Mouse (Mus musculus): ENCODE data around the gene Syt1.

Gene Syt1

GRCm38 (mm10) chr10:108643915-108644314 is 366.9 kb downstream of the Syt1 start:
- DNase-seq (ENCODE audit: low spot score): no peak

GRCm38 (mm10) chr10:108638095-108638494 is 372.7 kb downstream of the Syt1 start:
- no peak for DNase-seq (ENCODE audit: low spot score)

- no peak for DNase-seq (ENCODE audit: low spot score)
Observed at GRCm38 (mm10) chr10:108636086-108636485, 374.7 kb downstream of the Syt1 start.

GRCm38 (mm10) chr10:108635616-108636015 is 375.2 kb downstream of the Syt1 start:
- no peak for DNase-seq (ENCODE audit: low spot score)

GRCm38 (mm10) chr10:108630841-108631240 is 379.9 kb downstream of the Syt1 start:
- no peak for DNase-seq (ENCODE audit: low spot score)

GRCm38 (mm10) chr10:108626404-108626803 is 384.4 kb downstream of the Syt1 start:
- DNase-seq (ENCODE audit: low spot score): no peak

GRCm38 (mm10) chr10:108623002-108623401 is 387.8 kb downstream of the Syt1 start:
- DNase-seq (ENCODE audit: low spot score): no peak

GRCm38 (mm10) chr10:108619861-108620260 is 390.9 kb downstream of the Syt1 start:
- DNase-seq (ENCODE audit: low spot score): no peak

- DNase-seq (ENCODE audit: low spot score): no peak
Observed at GRCm38 (mm10) chr10:108619217-108619616, 391.6 kb downstream of the Syt1 start.

- no peak for DNase-seq (ENCODE audit: low spot score)
Observed at GRCm38 (mm10) chr10:108610057-108610644, 400.6 kb downstream of the Syt1 start.

- DNase-seq (ENCODE audit: low spot score): no peak
Observed at GRCm38 (mm10) chr10:108601672-108602412, 408.9 kb downstream of the Syt1 start.

GRCm38 (mm10) chr10:108600693-108601092 is 410.1 kb downstream of the Syt1 start:
- no peak for DNase-seq (ENCODE audit: low spot score)

GRCm38 (mm10) chr10:108597385-108597784 is 413.4 kb downstream of the Syt1 start:
- DNase-seq (ENCODE audit: low spot score): no peak

GRCm38 (mm10) chr10:108596162-108596927 is 414.4 kb downstream of the Syt1 start:
- DNase-seq (ENCODE audit: low spot score): no peak

GRCm38 (mm10) chr10:108589355-108589754 is 421.4 kb downstream of the Syt1 start:
- DNase-seq (ENCODE audit: low spot score): no peak

GRCm38 (mm10) chr10:108588924-108589323 is 421.9 kb downstream of the Syt1 start:
- DNase-seq (ENCODE audit: low spot score): no peak

- DNase-seq (ENCODE audit: low spot score): peak; percentile 42
Observed at GRCm38 (mm10) chr10:108583694-108584093, 427.1 kb downstream of the Syt1 start.

- DNase-seq (ENCODE audit: low spot score): no peak
Observed at GRCm38 (mm10) chr10:108582397-108582730, 428.4 kb downstream of the Syt1 start.

GRCm38 (mm10) chr10:108581555-108582396 is 429.0 kb downstream of the Syt1 start:
- DNase-seq (ENCODE audit: low spot score): no peak

GRCm38 (mm10) chr10:108580786-108581420 is 429.9 kb downstream of the Syt1 start:
- DNase-seq (ENCODE audit: low spot score): no peak

GRCm38 (mm10) chr10:108579396-108579795 is 431.4 kb downstream of the Syt1 start:
- DNase-seq (ENCODE audit: low spot score): no peak

GRCm38 (mm10) chr10:108577611-108578010 is 433.2 kb downstream of the Syt1 start:
- no peak for DNase-seq (ENCODE audit: low spot score)

Measured in embryo, embryonic 10.5 days (tissue).